Mouse (Mus musculus) bone marrow, adult 2 months (tissue): ENCODE results near the gene Ppp2r2d. TPM values are rescaled to one million over a fixed set of nuclear protein-coding genes. Genes with fewer than 3 reads are reported as not detected.

Experiments
- H3K27ac ChIP-seq: fragments of 200-500 bp; 2 replicates; pipeline ENCODE4 v1.5.1; 2012; ENCODE audit warnings: low read depth, mild to moderate bottlenecking, control low read depth, inconsistent platforms, low read length; ENCODE audit not compliant: control insufficient read depth, poor library complexity, insufficient read depth
- H3K4me1 ChIP-seq: fragments of 200-500 bp; 2 replicates; pipeline ENCODE4 v1.6.1; 2011; ENCODE audit warnings: low read length; ENCODE audit not compliant: control insufficient read depth, insufficient read depth
- H3K4me3 ChIP-seq: fragments of 200-500 bp; replicated peaks from 2 replicates; pipeline ENCODE3; 2011; ENCODE audit warnings: mild to moderate bottlenecking, low read depth, low read length, control low read depth; ENCODE audit not compliant: control insufficient read depth
- CTCF ChIP-seq: fragments of 200-500 bp; IDR thresholded peaks from 2 replicates; pipeline ENCODE4 v1.5.1; 2011; ENCODE audit warnings: low read length, control low read depth; ENCODE audit not compliant: control insufficient read depth, insufficient read depth
- POLR2A ChIP-seq: fragments of 200-500 bp; IDR thresholded peaks from 2 replicates; pipeline ENCODE4 v1.6.1; 2011; ENCODE audit warnings: low read depth, mild to moderate bottlenecking, control low read depth, low read length, borderline replicate concordance; ENCODE audit not compliant: control insufficient read depth
- WGBS: fragments of 180-500 bp; shearing (Covaris S2); methylation state at CpG from one replicate; pipeline ENCODE4 v1.1.7; 2018; 5-methylcytosine and 5-hydroxymethylcytosine counted together
- polyA plus RNA-seq: library from polyadenylated mRNA; stranded (reverse); fragments of >200 nt; gene quantifications from 2 replicates; pipeline ENCODE4 v1.2.4, GENCODE M21; 2011; ENCODE audit warnings: low replicate concordance; ENCODE audit not compliant: missing spikeins, insufficient read depth, insufficient read length

The Ppp2r2d gene
- polyA plus RNA-seq, 1 experiment = 47.0 TPM

GRCm38 (mm10) chr7:138835028-138835427 is 10.9 kb upstream of the Ppp2r2d start:
- WGBS = 91% methylated on average over 3 of the region's 3 CpGs
- H3K27ac ChIP-seq = no peak overlapping the region

GRCm38 (mm10) chr7:138840594-138841021 is 5.3 kb upstream of the Ppp2r2d start:
- WGBS = 62% methylated on average over 4 of the region's 4 CpGs
- Histone ChIP-seq H3K27ac (no peak overlapping the region), H3K4me3 (no peak overlapping the region), H3K4me1 (peaks cover 2% of the 10 kb centered on the region)
- TF ChIP-seq CTCF = peak; percentile 74
- TF ChIP-seq POLR2A = no peak

More at GRCm38 (mm10) chr7:138835028-138835427, 10.9 kb upstream of the Ppp2r2d start:
- no peak for TF ChIP-seq POLR2A
- TF ChIP-seq CTCF = no peak
- H3K4me3 ChIP-seq = no peak overlapping the region
- H3K4me1 ChIP-seq = no peaks in the 10 kb centered on the region

- no peak for TF ChIP-seq POLR2A
- TF ChIP-seq CTCF = no peak
- Histone ChIP-seq H3K27ac (no peak overlapping the region), H3K4me3 (no peak overlapping the region), H3K4me1 (peaks cover 2% of the 10 kb centered on the region)
- WGBS = 77% methylated on average over 3 of the region's 3 CpGs
Measured at GRCm38 (mm10) chr7:138841436-138842151, 4.3 kb upstream of the Ppp2r2d start.

GRCm38 (mm10) chr7:138843421-138843820 is 2.5 kb upstream of the Ppp2r2d start:
- no peak overlapping the region for H3K27ac ChIP-seq
- TF ChIP-seq POLR2A (no peak), CTCF (no peak)
- no peak overlapping the region for H3K4me3 ChIP-seq
- peaks cover 5% of the 10 kb centered on the region for H3K4me1 ChIP-seq
- 65% methylated on average over 4 of the region's 4 CpGs for WGBS

GRCm38 (mm10) chr7:138845111-138845510 is 768 bp upstream of the Ppp2r2d start:
- TF ChIP-seq POLR2A = no peak
- no peak for TF ChIP-seq CTCF
- Histone ChIP-seq H3K4me1 (peaks cover 5% of the 10 kb centered on the region), H3K4me3 (peak overlapping the region; percentile 2), H3K27ac (no peak overlapping the region)
- 31% methylated on average over 8 of the region's 8 CpGs for WGBS

GRCm38 (mm10) chr7:138846502-138846991 is 668 bp downstream of the Ppp2r2d start:
- peaks cover 5% of the 10 kb centered on the region for H3K4me1 ChIP-seq

GRCm38 (mm10) chr7:138847316-138848027 is 1.6 kb downstream of the Ppp2r2d start:
- TF ChIP-seq POLR2A = no peak
- peaks cover 5% of the 10 kb centered on the region for H3K4me1 ChIP-seq
- WGBS = 43% methylated on average over 13 of the region's 13 CpGs
- no peak overlapping the region for H3K27ac ChIP-seq
- H3K4me3 ChIP-seq = peak overlapping the region; percentile 85

More at GRCm38 (mm10) chr7:138846502-138846991, 668 bp downstream of the Ppp2r2d start:
- 1% methylated on average over 61 of the region's 61 CpGs for WGBS
- H3K27ac ChIP-seq = peak overlapping the region; percentile 98
- H3K4me3 ChIP-seq = peak overlapping the region; percentile 85
- TF ChIP-seq CTCF = no peak
- TF ChIP-seq POLR2A = no peak

- no peak overlapping the region for H3K27ac ChIP-seq
- TF ChIP-seq CTCF (no peak), POLR2A (no peak)
- peaks cover 5% of the 10 kb centered on the region for H3K4me1 ChIP-seq
- 76% methylated on average over 7 of the region's 7 CpGs for WGBS
- no peak overlapping the region for H3K4me3 ChIP-seq
Measured at GRCm38 (mm10) chr7:138848028-138848920, 2.4 kb downstream of the Ppp2r2d start.
